Mouse (Mus musculus): ENCODE data around the gene Gm11985.

DNA sequence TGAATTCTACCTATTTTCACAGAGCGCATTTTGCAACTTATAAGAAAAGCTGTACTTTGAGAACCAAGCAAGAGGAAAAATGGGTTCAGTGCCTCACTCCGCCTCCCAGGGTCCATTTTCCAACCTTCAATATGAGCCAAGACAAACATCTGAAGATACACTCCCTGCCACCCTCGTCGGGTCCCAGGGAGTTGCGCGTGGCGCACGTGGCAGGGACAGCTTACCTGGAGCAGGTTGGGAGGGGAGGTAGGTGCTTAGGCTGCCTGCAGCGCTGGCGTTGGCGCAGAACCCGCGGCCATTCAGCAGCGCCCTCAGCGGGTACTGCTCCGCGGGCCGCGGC lies 24.8 kb upstream of the Gm11985 start:
- TF ChIP-seq GATA1 (IDR thresholded peaks at IDR 0.05; ENCODE audit: borderline replicate concordance, low read length) (no peak), FLI1 (IDR thresholded peaks at IDR 0.05; ENCODE audit: low read length) (no peak)

Measured in megakaryocyte, embryonic 14.5 days (primary cell).